Mouse (Mus musculus): ENCODE results near the gene Ophn1. TPM values are rescaled to one million over a fixed set of nuclear protein-coding genes. Genes with fewer than 3 reads are reported as not detected.

Gene Ophn1
- polyA plus RNA-seq (2012; rRNA removed), result 8.7 and 9.8 TPM in 2 replicates
- 20.0 and 26.7 TPM in 2 replicates for polyA plus RNA-seq (2014; fragmentation: Nextera tagmentation; extraction: Ambion mirVana)

- DNase-seq (ENCODE audit: low spot score) (peak; percentile 80), ATAC-seq (ENCODE audit: low FRiP score, low read depth) (peak; percentile 90)
- Histone ChIP-seq H3K36me3 (ENCODE audit: control insufficient read depth, insufficient read depth, low read length) (no peaks in the 10 kb centered on the region), H3K9me3 (ENCODE audit: control insufficient read depth, low read length) (no peaks in the 10 kb centered on the region), H3K27me3 (ENCODE audit: control insufficient read depth, insufficient read depth, low read length) (no peaks in the 10 kb centered on the region), H3K4me1 (ENCODE audit: control insufficient read depth, insufficient read depth, low read length) (no peaks in the 10 kb centered on the region), H3K4me3 (replicated peaks; ENCODE audit: low read length) (peak within 1 kb of the TSS; percentile 49), H3K4me2 (replicated peaks; ENCODE audit: low read depth, low read length, severe bottlenecking) (peak within 1 kb of the TSS; percentile 52), H3K9ac (ENCODE audit: low read depth, low read length, severe bottlenecking) (peak within 1 kb of the TSS; percentile 64), H3K27ac (replicated peaks; ENCODE audit: low read depth, low read length) (peak within 1 kb of the TSS; percentile 73)
- WGBS, result 18% methylated on average over 37 of the region's 48 CpGs
- TF ChIP-seq POLR2A (IDR thresholded peaks at IDR 0.05; ENCODE audit: borderline replicate concordance, extremely low read depth, insufficient read depth, insufficient read length), result no peak
Measured at GRCm38 (mm10) chrX:98890406-98891116, at the start of gene Ophn1. Gene Ophn1 (minus strand): TSS chrX:98891025.

- TF ChIP-seq POLR2A (IDR thresholded peaks at IDR 0.05; ENCODE audit: borderline replicate concordance, extremely low read depth, insufficient read depth, insufficient read length), result 0 out of 2 replicates have a peak, but pooled peaks have one; percentile 32
- 22% methylated on average over 55 of the region's 57 CpGs for WGBS
Measured at GRCm38 (mm10) chrX:98937555-98938294, 46.9 kb upstream of the Ophn1 start.

GRCm38 (mm10) chrX:98936707-98937554 is 46.1 kb upstream of the Ophn1 start:
- Histone ChIP-seq H3K4me2 (replicated peaks; ENCODE audit: low read depth, low read length, severe bottlenecking) (peak overlapping the region; percentile 51), H3K36me3 (ENCODE audit: control insufficient read depth, insufficient read depth, low read length) (0 out of 2 replicates have a peak, but pooled peaks cover under 1% of the 10 kb centered on the region), H3K27me3 (ENCODE audit: control insufficient read depth, insufficient read depth, low read length) (no peaks in the 10 kb centered on the region), H3K4me1 (ENCODE audit: control insufficient read depth, insufficient read depth, low read length) (no peaks in the 10 kb centered on the region), H3K9ac (ENCODE audit: low read depth, low read length, severe bottlenecking) (peak overlapping the region; percentile 69), H3K4me3 (replicated peaks; ENCODE audit: low read length) (peak overlapping the region; percentile 54), H3K9me3 (ENCODE audit: control insufficient read depth, low read length) (no peaks in the 10 kb centered on the region), H3K27ac (replicated peaks; ENCODE audit: low read depth, low read length) (peak overlapping the region; percentile 91)
- ATAC-seq (ENCODE audit: low FRiP score, low read depth) (peak; percentile 91), DNase-seq (ENCODE audit: low spot score) (peak; percentile 90)
- TF ChIP-seq POLR2A (IDR thresholded peaks at IDR 0.05; ENCODE audit: borderline replicate concordance, extremely low read depth, insufficient read depth, insufficient read length), result peak; percentile 50; the same call in 1 of the 2 replicates
- 27% methylated on average over 62 of the region's 66 CpGs for WGBS

More at GRCm38 (mm10) chrX:98937555-98938294, 46.9 kb upstream of the Ophn1 start:
- peak overlapping the region; percentile 91 for H3K27ac ChIP-seq (replicated peaks; ENCODE audit: low read depth, low read length)
- H3K36me3 ChIP-seq (ENCODE audit: control insufficient read depth, insufficient read depth, low read length), result peaks cover 7% of the 10 kb centered on the region; the same call in 1 of the 2 replicates
- peak overlapping the region; percentile 54 for H3K4me3 ChIP-seq (replicated peaks; ENCODE audit: low read length)
- no peaks in the 10 kb centered on the region for H3K27me3 ChIP-seq (ENCODE audit: control insufficient read depth, insufficient read depth, low read length)
- H3K4me1 ChIP-seq (ENCODE audit: control insufficient read depth, insufficient read depth, low read length), result no peaks in the 10 kb centered on the region
- peak; percentile 86 for ATAC-seq (ENCODE audit: low FRiP score, low read depth)
- H3K9ac ChIP-seq (ENCODE audit: low read depth, low read length, severe bottlenecking), result peak overlapping the region; percentile 69
- H3K4me2 ChIP-seq (replicated peaks; ENCODE audit: low read depth, low read length, severe bottlenecking), result peak overlapping the region; percentile 46
- DNase-seq (ENCODE audit: low spot score), result peak; percentile 92
- H3K9me3 ChIP-seq (ENCODE audit: control insufficient read depth, low read length), result no peaks in the 10 kb centered on the region

- Histone ChIP-seq H3K27ac (replicated peaks; ENCODE audit: low read depth, low read length) (peak within 1 kb of the TSS; percentile 91), H3K9ac (ENCODE audit: low read depth, low read length, severe bottlenecking) (peak within 1 kb of the TSS; percentile 69), H3K27me3 (ENCODE audit: control insufficient read depth, insufficient read depth, low read length) (no peaks in the 10 kb centered on the region), H3K4me2 (replicated peaks; ENCODE audit: low read depth, low read length, severe bottlenecking) (peak within 1 kb of the TSS; percentile 51), H3K4me1 (ENCODE audit: control insufficient read depth, insufficient read depth, low read length) (no peaks in the 10 kb centered on the region), H3K9me3 (ENCODE audit: control insufficient read depth, low read length) (no peaks in the 10 kb centered on the region), H3K4me3 (replicated peaks; ENCODE audit: low read length) (peak within 1 kb of the TSS; percentile 54), H3K36me3 (ENCODE audit: control insufficient read depth, insufficient read depth, low read length) (no peaks in the 10 kb centered on the region)
- ATAC-seq (ENCODE audit: low FRiP score, low read depth) (no peak), DNase-seq (ENCODE audit: low spot score) (no peak)
- 76% methylated on average over 3 of the region's 3 CpGs for WGBS
- TF ChIP-seq POLR2A (IDR thresholded peaks at IDR 0.05; ENCODE audit: borderline replicate concordance, extremely low read depth, insufficient read depth, insufficient read length), result no peak
Measured at GRCm38 (mm10) chrX:98936101-98936500, 45.3 kb upstream of the Ophn1 start, which contains the start of gene Yipf6. Gene Yipf6 (plus strand): TSS chrX:98936316.

Data from limb, embryonic 14.5 days (tissue).